Mouse (Mus musculus) 3134 (cell line): ENCODE measurements around the gene Ifngr2.
"Not testable (repeated sequence)": the region's sequence is repeated elsewhere in the genome, so short reads cannot be mapped to it uniquely, and the experiment has no call there.

Experiments
- DNase-seq: peaks from one replicate; pipeline ENCODE4 v3.0.0-alpha.2; 2011; ENCODE audit warnings: low spot score; ENCODE audit not compliant: insufficient read length; ENCODE audit errors: extremely low read depth

The Ifngr2 gene

GRCm38 (mm10) chr16:91546836-91547741, at the start of gene Ifngr2:
Gene Ifngr2, plus strand, starts transcription at chr16:91547072.
- peak; percentile 72 for DNase-seq

- DNase-seq = no peak
These were observed 48.8 kb upstream of the Ifngr2 start for GRCm38 (mm10) chr16:91498041-91498440.

GRCm38 (mm10) chr16:91504701-91505100, 42.2 kb upstream of the Ifngr2 start:
- DNase-seq = no peak

- DNase-seq = no peak
These were observed 41.7 kb upstream of the Ifngr2 start for GRCm38 (mm10) chr16:91505116-91505601.

- DNase-seq = no peak
These were observed 40.5 kb upstream of the Ifngr2 start for GRCm38 (mm10) chr16:91506396-91506795.

GRCm38 (mm10) chr16:91512161-91512787, 34.6 kb upstream of the Ifngr2 start:
- peak; percentile 36 for DNase-seq

- DNase-seq = no peak
These were observed 33.8 kb upstream of the Ifngr2 start for GRCm38 (mm10) chr16:91513099-91513498.

GRCm38 (mm10) chr16:91517020-91517419, 29.9 kb upstream of the Ifngr2 start:
- DNase-seq = no peak

GRCm38 (mm10) chr16:91522040-91522439, 24.8 kb upstream of the Ifngr2 start:
- DNase-seq = no peak

GRCm38 (mm10) chr16:91522479-91523309, 24.2 kb upstream of the Ifngr2 start:
- DNase-seq = peak; percentile 57

GRCm38 (mm10) chr16:91524206-91524605, 22.7 kb upstream of the Ifngr2 start:
- DNase-seq = no peak

- DNase-seq = no peak
These were observed 20.6 kb upstream of the Ifngr2 start for GRCm38 (mm10) chr16:91526274-91526673.

GRCm38 (mm10) chr16:91527051-91527450, 19.8 kb upstream of the Ifngr2 start:
- no peak for DNase-seq

GRCm38 (mm10) chr16:91527500-91527899, 19.4 kb upstream of the Ifngr2 start:
- DNase-seq = peak; percentile 34

- DNase-seq = no peak
These were observed 18.3 kb upstream of the Ifngr2 start for GRCm38 (mm10) chr16:91528578-91528977.

- not testable (repeated sequence) for DNase-seq
These were observed 16.0 kb upstream of the Ifngr2 start for GRCm38 (mm10) chr16:91530830-91531229.

- DNase-seq = no peak
These were observed 15.0 kb upstream of the Ifngr2 start for GRCm38 (mm10) chr16:91531856-91532255.

GRCm38 (mm10) chr16:91532429-91532828, 14.4 kb upstream of the Ifngr2 start:
- no peak for DNase-seq

GRCm38 (mm10) chr16:91533097-91534001, 13.5 kb upstream of the Ifngr2 start:
- DNase-seq = no peak

GRCm38 (mm10) chr16:91534477-91534876, 12.4 kb upstream of the Ifngr2 start:
- DNase-seq = peak; percentile 95
